Mouse (Mus musculus) stomach, adult 2 months (tissue): Measurements from ENCODE around the gene Wdr77. TPM values are rescaled to one million over a fixed set of nuclear protein-coding genes. Genes with fewer than 3 reads are reported as not detected.

ENCODE experiments used
- polyA plus RNA-seq: library from polyadenylated mRNA; depleted of rRNA; stranded (reverse); fragments of >200 nt; gene quantifications from 2 replicates; pipeline ENCODE4 v1.2.3, GENCODE M21; 2012; rRNA removed

Gene Wdr77
- polyA plus RNA-seq: 6.2 and 11.8 TPM in 2 replicates

GRCm38 (mm10) chr3:105958974-105959580 is at the start of gene Wdr77:
Wdr77 (plus strand) TSS chr3:105959369.

DNA sequence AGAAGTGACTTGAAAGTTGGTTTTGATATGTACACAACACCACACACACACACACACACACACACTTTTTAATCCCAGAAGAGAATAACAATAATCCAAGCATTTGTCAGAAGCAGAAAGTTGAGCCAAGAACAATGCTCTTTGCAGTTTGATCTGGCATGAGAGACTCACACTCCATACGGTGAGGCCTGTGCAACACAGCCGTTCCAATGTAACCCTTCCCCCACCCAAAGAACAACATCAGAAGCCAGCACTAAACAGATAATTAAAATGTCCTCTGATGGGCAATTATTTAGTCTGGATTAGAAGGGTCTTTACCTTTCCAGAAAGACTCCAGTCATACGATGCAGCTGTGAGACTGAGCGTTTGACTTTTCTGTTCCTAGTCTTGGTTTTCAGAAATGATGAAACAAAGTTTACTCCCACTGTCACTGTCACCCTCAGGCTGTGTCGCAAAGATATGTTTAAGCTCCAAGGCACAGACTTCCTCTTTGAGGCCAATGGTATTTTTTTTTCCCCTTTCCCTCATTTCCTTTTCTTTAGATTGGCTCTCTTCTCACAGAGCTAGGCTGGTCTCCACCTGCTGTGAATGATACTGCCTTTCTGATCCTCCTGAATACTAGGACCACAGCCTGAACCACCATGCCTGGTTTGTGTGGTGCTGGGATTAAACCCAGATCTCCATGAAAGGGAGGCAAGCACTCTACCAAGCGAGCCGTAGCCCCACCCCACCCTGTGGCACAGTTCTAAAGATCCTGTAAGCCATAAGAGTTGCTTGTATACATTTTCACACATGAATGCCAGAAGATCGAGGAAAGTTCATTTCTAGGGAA is 26.7 kb upstream of the Wdr77 start, which contains the start of gene I830077J02Rik:
I830077J02Rik (minus strand) TSS at position 425 of the 832 bp plus-strand sequence.

DNA sequence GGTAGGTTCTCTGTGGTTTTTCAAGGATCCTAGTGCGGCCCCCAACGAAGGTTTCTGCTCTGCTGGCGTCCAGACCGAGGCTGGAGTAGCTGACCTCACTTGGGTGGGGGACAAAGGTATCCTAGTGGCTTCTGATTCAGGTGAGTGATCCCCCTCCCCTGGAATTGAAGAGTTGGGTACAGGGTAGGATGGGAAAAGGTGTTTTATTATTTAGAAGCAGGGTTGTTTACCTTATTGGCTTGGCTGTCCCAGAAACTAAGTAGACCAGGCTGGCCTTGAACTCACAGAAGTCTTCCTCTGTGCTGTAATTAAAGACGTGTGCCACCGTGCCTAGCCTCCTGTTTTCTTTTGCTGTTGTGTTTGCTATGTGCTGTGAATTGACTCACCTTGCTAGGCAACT is 830 bp downstream of the Wdr77 start, which contains the start of gene Atp5f1:
Atp5f1 (minus strand) TSS at position 101 of the 400 bp plus-strand sequence.

GRCm38 (mm10) chr3:105973411-105973810 is 14.2 kb downstream of the Wdr77 start, which contains the start of gene Ovgp1:
Ovgp1 (plus strand) TSS chr3:105973711.

GRCm38 (mm10) chr3:106014546-106014945 is 55.4 kb downstream of the Wdr77 start, which contains the start of gene Pifo:
Pifo (minus strand) TSS chr3:106014646.

Other genes starting within 250 kb of the Wdr77 start
- 0.53 and 1.1 TPM in 2 replicates for gene Rap1a, start 158.0 kb upstream of the Wdr77 start, polyA plus RNA-seq
- 0.26 and 0.28 TPM in 2 replicates for gene Adora3, start 88.5 kb upstream of the Wdr77 start, polyA plus RNA-seq
- gene Tmigd3, start 88.5 kb upstream of the Wdr77 start, polyA plus RNA-seq: 0.46 TPM in 1 of 2 replicates, not detected in the other
- gene I830077J02Rik, start 26.7 kb upstream of the Wdr77 start, polyA plus RNA-seq: 0.16 and 0.23 TPM in 2 replicates
- gene Atp5f1, start 730 bp downstream of the Wdr77 start, polyA plus RNA-seq: 131 and 150 TPM in 2 replicates
- gene Ovgp1, start 14.3 kb downstream of the Wdr77 start, polyA plus RNA-seq: 0.12 and 0.34 TPM in 2 replicates
- not detected in 2 replicates for gene Pifo, start 55.3 kb downstream of the Wdr77 start, polyA plus RNA-seq
- 0.17 TPM in 1 of 2 replicates, not detected in the other for gene Chil5, start 73.4 kb downstream of the Wdr77 start, polyA plus RNA-seq
- 1,935 and 3,003 TPM in 2 replicates for gene Chia1, start 153.9 kb downstream of the Wdr77 start, polyA plus RNA-seq
- 0.18 and 0.31 TPM in 2 replicates for gene Chil3, start 208.2 kb downstream of the Wdr77 start, polyA plus RNA-seq